Mouse (Mus musculus): ENCODE measurements at regions not wholly inside any gene's neighbourhood (a gene's known extent, or its start where the extent isn't known, plus 50 kb on each side); places are given as distances from the start of the nearest gene placed in this dataset.

- DNase-seq (ENCODE audit: low spot score in 2 of 2): no peak
Measured at GRCm38 (mm10) chr6:127207308-127207707, 55.3 kb upstream of the Ccnd2 start.

DNA sequence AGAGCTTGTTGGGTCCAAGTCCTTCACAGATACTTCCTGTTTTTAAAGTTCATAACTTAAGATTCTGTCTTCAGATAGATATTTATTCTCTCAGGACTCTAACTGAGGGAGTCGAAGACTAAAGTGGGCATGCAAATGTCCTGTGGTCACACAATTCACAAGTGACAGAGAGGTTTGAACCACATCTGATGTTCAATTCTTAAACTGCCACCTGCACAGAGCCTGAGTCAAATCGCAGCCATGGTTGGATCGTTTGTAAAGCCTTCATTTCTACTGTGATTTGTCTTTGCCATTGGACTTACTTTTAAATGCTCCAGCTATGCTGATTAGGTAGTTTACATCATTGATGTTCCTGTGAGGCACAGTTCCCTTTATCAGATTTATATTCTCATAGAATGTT, 61.4 kb upstream of the Ccnd2 start:
- no peak for DNase-seq (ENCODE audit: low spot score in 2 of 2)

DNA sequence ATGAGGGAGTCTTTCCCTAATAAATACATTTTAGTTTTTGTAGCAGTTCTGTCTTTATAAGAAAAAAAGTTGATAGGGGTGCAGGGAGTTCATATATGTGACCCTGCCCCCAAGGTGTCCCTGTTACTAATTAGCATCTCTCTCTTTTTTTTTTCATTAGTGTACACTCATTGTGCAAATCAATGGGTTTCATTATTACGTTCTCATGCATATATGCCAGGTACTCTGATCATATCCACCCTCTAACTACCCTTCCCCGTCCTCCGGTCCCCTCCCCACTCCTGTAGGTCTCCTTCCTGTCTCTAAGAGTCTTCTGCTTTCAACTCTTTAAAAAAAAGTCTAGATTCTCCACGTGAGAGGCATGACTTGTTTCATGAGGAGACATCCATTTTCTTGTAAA, 63.9 kb upstream of the Ccnd2 start:
- no peak for DNase-seq (ENCODE audit: low spot score in 2 of 2)

DNA sequence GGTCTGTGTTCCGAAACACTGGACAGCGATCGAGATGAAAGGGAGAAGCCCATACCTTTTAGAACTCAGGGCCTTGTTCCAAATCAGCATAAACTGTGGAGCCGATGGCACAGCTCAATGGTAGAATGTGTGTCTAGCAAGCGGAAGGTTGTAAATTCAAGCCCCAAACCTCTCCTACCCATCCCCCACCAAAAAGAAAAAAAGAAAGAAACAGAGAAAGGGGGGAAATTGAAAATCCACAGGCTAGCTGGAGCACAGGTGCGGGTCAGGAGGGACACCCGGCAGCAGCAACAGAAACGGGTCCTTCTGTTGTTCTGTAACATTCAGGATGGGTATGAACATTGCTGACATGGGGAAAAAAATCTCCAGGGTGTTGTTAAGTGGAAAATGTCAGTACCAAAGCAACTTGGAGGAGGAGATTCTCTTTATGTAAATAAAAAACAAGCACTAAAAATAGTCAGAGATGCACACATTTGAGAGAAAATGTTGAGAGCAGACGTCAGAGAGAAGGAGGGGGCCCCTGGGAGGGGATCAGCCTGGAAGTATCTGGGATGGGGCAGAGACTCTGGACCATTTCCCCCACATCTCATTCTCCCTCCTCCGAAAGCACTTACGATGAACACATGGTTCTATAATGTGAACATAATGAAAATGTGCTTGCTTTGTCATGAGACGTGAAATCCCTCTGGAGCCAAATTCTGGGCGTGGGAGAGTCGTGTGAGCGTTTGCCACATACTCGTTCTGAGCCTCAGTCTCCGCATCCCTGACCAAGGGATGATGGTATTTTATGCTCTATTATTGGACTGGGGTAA, 66.8 kb upstream of the Ccnd2 start:
- DNase-seq (ENCODE audit: low spot score in 2 of 2): peak in 1 of 2 experiments; percentile 13

DNA sequence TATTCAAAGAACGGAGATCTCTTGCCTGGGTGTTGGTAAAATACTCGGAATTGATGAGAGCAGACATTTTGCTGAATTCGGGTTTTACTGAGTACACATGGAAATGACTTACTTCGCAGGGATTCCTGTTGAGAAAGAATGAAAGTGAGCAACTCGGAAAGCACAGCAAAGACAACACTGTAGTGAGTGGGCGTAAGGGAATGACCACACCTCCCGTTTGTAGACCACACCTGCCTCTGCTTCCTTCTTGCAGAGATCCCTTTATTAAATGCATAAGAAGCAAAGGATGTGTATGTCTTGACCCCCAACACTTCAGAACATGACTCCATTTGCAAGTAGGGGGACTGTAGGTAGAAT, 67.4 kb upstream of the Ccnd2 start:
- no peak for DNase-seq (ENCODE audit: low spot score in 2 of 2)

- DNase-seq (ENCODE audit: low spot score in 2 of 2): no peak
Measured at GRCm38 (mm10) chr6:127226242-127226983, 74.4 kb upstream of the Ccnd2 start.

- peak in 1 of 2 experiments; percentile 23 for DNase-seq (ENCODE audit: low spot score in 2 of 2)
Measured at GRCm38 (mm10) chr6:127236510-127237109, 84.6 kb upstream of the Ccnd2 start.

GRCm38 (mm10) chr6:127237168-127237567, 85.2 kb upstream of the Ccnd2 start:
- DNase-seq (ENCODE audit: low spot score in 2 of 2): no peak

GRCm38 (mm10) chr6:127239529-127240471, 87.8 kb upstream of the Ccnd2 start:
- DNase-seq (ENCODE audit: low spot score in 2 of 2): no peak

- DNase-seq (ENCODE audit: low spot score in 2 of 2): no peak
Measured at GRCm38 (mm10) chr6:127240472-127241375, 88.7 kb upstream of the Ccnd2 start.

DNA sequence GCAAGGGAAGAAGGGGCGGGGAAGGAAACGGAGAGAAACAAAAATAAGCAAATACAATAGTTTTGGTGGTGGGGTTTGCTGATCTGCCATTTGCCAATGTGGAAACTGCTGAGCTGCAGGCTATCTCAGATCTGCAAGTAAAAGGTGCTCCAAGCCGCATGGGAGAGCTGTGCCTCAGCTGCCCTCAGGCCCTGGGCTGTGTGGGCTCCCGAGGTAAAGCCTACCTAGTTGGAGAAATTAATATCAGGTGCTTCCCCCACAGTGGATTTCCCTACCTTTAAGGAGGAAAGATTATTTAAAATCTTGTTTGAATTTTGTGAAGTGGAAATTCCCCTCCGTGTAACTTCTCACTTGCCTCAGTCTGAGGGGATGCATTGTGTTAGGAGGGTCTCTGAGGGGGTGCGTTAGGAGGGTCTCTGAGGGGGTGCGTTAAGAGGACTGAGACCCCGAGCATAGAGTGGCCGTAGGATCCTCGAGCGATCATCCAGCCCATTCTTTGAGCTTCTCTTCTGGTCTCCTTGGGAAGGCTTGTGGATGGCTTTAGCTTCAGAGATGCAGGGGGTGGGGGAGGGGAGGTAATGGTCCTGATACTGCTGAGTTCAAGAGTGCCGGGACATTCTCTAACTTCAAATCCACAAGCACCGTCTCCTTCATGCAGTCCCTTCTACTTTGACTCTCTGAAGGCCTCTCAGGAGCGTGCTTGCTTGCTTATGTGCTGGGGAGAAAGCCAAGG, 89.9 kb upstream of the Ccnd2 start:
- no peak for DNase-seq (ENCODE audit: low spot score in 2 of 2)

- DNase-seq (ENCODE audit: low spot score in 2 of 2): no peak
Measured at GRCm38 (mm10) chr6:127243032-127243431, 91.0 kb upstream of the Ccnd2 start.

GRCm38 (mm10) chr6:127245814-127246440, 93.9 kb upstream of the Ccnd2 start:
- DNase-seq (ENCODE audit: low spot score in 2 of 2): no peak

- no peak for DNase-seq (ENCODE audit: low spot score in 2 of 2)
Measured at GRCm38 (mm10) chr6:127246730-127247129, 94.7 kb upstream of the Ccnd2 start.

GRCm38 (mm10) chr6:127247343-127247742, 95.3 kb upstream of the Ccnd2 start:
- DNase-seq (ENCODE audit: low spot score in 2 of 2): no peak

DNA sequence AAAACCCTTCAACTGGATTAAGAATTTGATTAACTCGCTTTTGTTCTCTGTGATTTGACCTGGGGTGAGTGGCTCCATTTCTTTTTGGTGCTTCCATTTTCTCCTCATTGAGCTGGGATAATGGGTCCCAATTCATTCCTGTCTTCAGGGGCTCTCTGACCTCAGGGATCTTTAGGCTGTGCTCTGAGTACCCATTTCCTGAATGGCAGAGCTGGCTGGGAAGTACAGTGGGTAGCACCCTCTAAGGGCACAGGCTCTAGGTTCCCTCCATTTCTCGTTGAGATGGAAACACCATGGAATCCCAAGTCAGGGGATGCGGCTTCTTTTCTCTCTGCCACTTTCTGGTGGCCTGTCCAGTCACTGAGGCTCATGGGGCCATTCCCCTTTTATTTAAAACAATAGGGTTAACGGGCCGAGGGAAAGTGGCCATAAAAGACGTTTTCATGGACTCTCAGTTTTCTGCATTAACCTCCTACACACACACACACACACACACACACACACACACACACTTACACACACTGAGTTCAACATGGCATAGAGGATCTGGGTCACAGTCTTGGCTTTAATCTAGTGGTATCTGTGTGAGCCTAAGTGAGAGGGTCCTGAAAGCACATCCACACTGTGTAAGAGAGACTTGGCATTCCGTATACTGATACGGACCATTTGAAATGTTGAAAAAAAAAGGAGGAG, 98.3 kb upstream of the Ccnd2 start:
- no peak for DNase-seq (ENCODE audit: low spot score in 2 of 2)

DNA sequence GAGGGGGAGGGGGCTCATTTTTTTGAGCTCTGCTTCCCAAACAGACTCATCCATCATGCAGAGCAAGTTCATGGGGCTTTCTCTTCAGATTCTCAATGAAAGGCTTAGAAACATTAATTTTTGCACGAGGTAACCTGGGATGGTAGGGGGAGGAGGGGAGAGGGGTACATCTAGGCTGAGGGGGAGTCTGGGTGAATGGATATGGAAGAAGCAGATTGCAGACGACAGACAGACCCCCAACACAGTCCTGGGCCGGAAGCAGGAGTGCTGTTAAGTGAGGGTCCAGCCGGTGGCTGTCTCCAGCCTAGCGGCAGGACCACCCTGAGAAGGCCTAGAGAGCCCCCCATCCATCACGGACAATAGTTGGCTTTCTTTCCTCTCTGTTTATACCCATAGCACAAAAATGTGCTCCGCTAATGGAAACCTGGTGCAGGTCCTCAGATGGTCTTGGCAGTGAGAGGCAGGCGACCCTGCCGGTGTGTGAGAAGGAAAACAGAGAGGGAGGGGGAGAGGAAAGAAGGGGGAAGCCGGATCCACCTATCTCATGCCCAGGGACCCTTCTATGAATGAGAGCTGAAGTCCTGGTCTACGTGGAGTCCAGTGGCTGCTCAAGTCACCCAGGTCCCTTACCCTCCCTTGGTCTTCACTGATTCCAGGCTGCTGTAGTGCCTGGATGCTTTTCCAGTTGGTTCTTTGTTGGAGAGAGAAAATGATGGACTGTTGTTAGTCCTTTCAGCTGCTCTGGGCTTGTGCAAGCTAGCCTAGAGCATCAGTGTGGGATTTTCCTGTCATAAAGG, 99.1 kb upstream of the Ccnd2 start:
- DNase-seq (ENCODE audit: low spot score in 2 of 2): no peak

GRCm38 (mm10) chr6:127251671-127251985, 99.6 kb upstream of the Ccnd2 start:
- DNase-seq (ENCODE audit: low spot score in 2 of 2): no peak
